Mouse (Mus musculus): Measurements from ENCODE around the gene Prok2.

DNA sequence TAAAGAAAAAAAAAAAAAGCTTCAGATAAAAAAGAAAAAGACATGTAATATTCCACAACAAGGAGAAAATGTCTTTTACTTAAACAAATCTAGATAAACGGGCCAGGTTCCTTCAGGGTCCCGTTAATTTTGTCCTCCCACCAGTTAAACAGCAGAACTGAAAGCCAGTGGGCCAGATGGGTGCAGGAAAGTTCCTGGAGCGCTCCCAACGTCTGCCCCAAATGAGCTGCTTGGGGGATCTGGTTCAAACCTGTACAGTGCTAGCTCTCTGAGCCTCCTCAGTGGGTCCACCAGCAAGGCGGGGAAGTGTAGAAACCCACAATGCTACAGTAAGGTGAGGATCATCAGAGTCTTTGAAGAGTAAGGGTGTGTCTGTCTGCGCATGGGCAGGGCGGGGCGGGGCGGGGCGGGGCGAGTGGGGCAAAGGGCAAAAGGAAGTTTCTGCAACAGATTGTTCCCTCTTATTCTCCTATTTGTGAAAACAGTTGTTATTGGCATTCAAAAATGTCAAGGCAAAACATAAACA lies 14.6 kb downstream of the Prok2 start:
- TF ChIP-seq GATA1 (IDR thresholded peaks at IDR 0.05; ENCODE audit: low read length): no peak
- TF ChIP-seq TAL1 (IDR thresholded peaks at IDR 0.05; ENCODE audit: low read length): no peak
